Mouse (Mus musculus) CH12.LX (cell line): Measurements from ENCODE around the gene Ccdc57. TPM values are rescaled to one million over a fixed set of nuclear protein-coding genes. Genes with fewer than 3 reads are reported as not detected.

ENCODE experiments used
- DNase-seq: peaks from one replicate; pipeline ENCODE4 v3.0.0-alpha.2; 2013; ENCODE audit errors: extremely low read depth
- H3K27ac ChIP-seq: 2 replicates; pipeline ENCODE4 v1.5.1; 2012; ENCODE audit warnings: low read depth, mild to moderate bottlenecking, control low read depth, moderate library complexity; ENCODE audit not compliant: insufficient read depth
- H3K27me3 ChIP-seq: replicated peaks from 2 replicates; pipeline ENCODE3; 2012; ENCODE audit warnings: inconsistent platforms
- H3K36me3 ChIP-seq, 2 experiments: replicated peaks in 1 of 2; 2 replicates each; pipeline versions ENCODE3 to v1.6.1; 2012; ENCODE audit warnings: inconsistent platforms in 1 of 2, low read length in 1 of 2, mild to moderate bottlenecking in 1 of 2, mixed read lengths in 1 of 2, moderate library complexity in 1 of 2; ENCODE audit not compliant: control insufficient read depth in 1 of 2, insufficient read depth in 1 of 2
- H3K4me1 ChIP-seq, 2 experiments: 2 replicates each; pipeline ENCODE4 v1.6.1; 2012; ENCODE audit warnings: inconsistent platforms in 1 of 2, moderate library complexity in 1 of 2; ENCODE audit not compliant: insufficient read depth in 2 of 2, control insufficient read depth in 1 of 2
- H3K4me2 ChIP-seq: 2 replicates; pipeline ENCODE4 v1.6.1; 2012; ENCODE audit warnings: low read depth, mild to moderate bottlenecking, control low read depth; ENCODE audit not compliant: poor library complexity, insufficient read depth, severe bottlenecking
- H3K4me3 ChIP-seq, 3 experiments: fragments of 150-350 bp in 1 of 3; sonication (generic) in 1 of 3; replicated peaks in 1 of 3; 2 replicates each; pipeline versions ENCODE3 to v1.5.1; 2011 to 2012; ENCODE audit warnings: low read depth in 2 of 3, low read length in 2 of 3, mild to moderate bottlenecking in 2 of 3, moderate library complexity in 2 of 3, control low read depth in 1 of 3, improper control_type of control experiment in 1 of 3, inconsistent platforms in 1 of 3, mixed read lengths in 1 of 3; ENCODE audit not compliant: poor library complexity in 1 of 3
- H3K79me2 ChIP-seq: replicated peaks from 2 replicates; pipeline ENCODE4 v1.6.1; 2012; ENCODE audit warnings: mild to moderate bottlenecking, moderate library complexity; ENCODE audit not compliant: control insufficient read depth, poor library complexity, insufficient read depth, severe bottlenecking; ENCODE audit errors: extremely low read depth
- H3K9ac ChIP-seq: 2 replicates; pipeline ENCODE4 v1.6.1; 2012; ENCODE audit warnings: low read depth, mild to moderate bottlenecking, control low read depth, moderate library complexity; ENCODE audit not compliant: insufficient read depth
- H3K9me3 ChIP-seq: replicated peaks from 2 replicates; pipeline ENCODE3; 2012; ENCODE audit warnings: low read length, inconsistent platforms, mixed read lengths
- BHLHE40 ChIP-seq: IDR thresholded peaks from 2 replicates; pipeline ENCODE4 v1.6.1; 2011; ENCODE audit warnings: mild to moderate bottlenecking, low read depth, low read length, improper control_type of control experiment
- CHD1 ChIP-seq: IDR thresholded peaks from 2 replicates; pipeline ENCODE4 v1.6.1; 2012; ENCODE audit warnings: low read depth, low read length, improper control_type of control experiment, inconsistent platforms
- CHD2 ChIP-seq: IDR thresholded peaks from 2 replicates; pipeline ENCODE4 v1.6.1; 2011; ENCODE audit warnings: low read length, improper control_type of control experiment
- CTCF ChIP-seq, 2 experiments: IDR thresholded peaks in 1 of 2; conservative IDR thresholded peaks in 1 of 2; 2 replicates each; pipeline ENCODE4 v1.5.1; 2011 to 2012; ENCODE audit warnings: low read depth in 2 of 2, low read length in 2 of 2, improper control_type of control experiment in 1 of 2, inconsistent platforms in 1 of 2, mild to moderate bottlenecking in 1 of 2, moderate library complexity in 1 of 2
- E2F4 ChIP-seq: IDR thresholded peaks from 2 replicates; pipeline ENCODE4 v1.6.1; 2011; ENCODE audit warnings: low read depth, low read length, improper control_type of control experiment; ENCODE audit not compliant: insufficient replicate concordance
- ELF1 ChIP-seq: IDR thresholded peaks from 2 replicates; pipeline ENCODE4 v1.6.1; 2014; ENCODE audit warnings: low read depth, mild to moderate bottlenecking, inconsistent platforms, low read length, improper control_type of control experiment
- EP300 ChIP-seq: IDR thresholded peaks from 2 replicates; pipeline ENCODE4 v1.6.1; 2011; ENCODE audit warnings: low read length, improper control_type of control experiment
- ETS1 ChIP-seq: conservative IDR thresholded peaks from 2 replicates; pipeline ENCODE4 v1.6.1; 2012; ENCODE audit warnings: low read depth, mild to moderate bottlenecking, inconsistent platforms, low read length, improper control_type of control experiment, moderate library complexity
- GABPA ChIP-seq: IDR thresholded peaks from 2 replicates; pipeline ENCODE4 v1.6.1; 2012; ENCODE audit warnings: low read depth, low read length, improper control_type of control experiment, inconsistent platforms; ENCODE audit not compliant: insufficient replicate concordance
- HCFC1 ChIP-seq: IDR thresholded peaks from 2 replicates; pipeline ENCODE4 v1.6.1; 2012; ENCODE audit warnings: low read depth, mild to moderate bottlenecking, inconsistent platforms, low read length, improper control_type of control experiment
- IRF4 ChIP-seq: IDR thresholded peaks from 2 replicates; pipeline ENCODE4 v1.6.1; 2014; ENCODE audit warnings: low read depth, mild to moderate bottlenecking, inconsistent platforms, low read length, improper control_type of control experiment
- JUN ChIP-seq: IDR thresholded peaks from 2 replicates; pipeline ENCODE4 v1.6.1; 2011; ENCODE audit warnings: low read depth, mild to moderate bottlenecking, low read length, improper control_type of control experiment, moderate library complexity; ENCODE audit not compliant: insufficient read depth
- JUND ChIP-seq: conservative IDR thresholded peaks from 2 replicates; pipeline ENCODE4 v1.6.1; 2011; ENCODE audit warnings: low read depth, low read length, improper control_type of control experiment
- KAT2A ChIP-seq: IDR thresholded peaks from 2 replicates; pipeline ENCODE4 v1.6.1; 2012; ENCODE audit warnings: low read length, improper control_type of control experiment, inconsistent platforms; ENCODE audit not compliant: insufficient replicate concordance
- MAFK ChIP-seq: IDR thresholded peaks from 2 replicates; pipeline ENCODE4 v1.6.1; 2011; ENCODE audit warnings: low read length, improper control_type of control experiment; ENCODE audit not compliant: insufficient replicate concordance
- MAX ChIP-seq: IDR thresholded peaks from 2 replicates; pipeline ENCODE4 v1.6.1; 2011; ENCODE audit warnings: low read length, improper control_type of control experiment
- MAZ ChIP-seq: IDR thresholded peaks from 2 replicates; pipeline ENCODE4 v1.6.1; 2012; ENCODE audit warnings: low read depth, mild to moderate bottlenecking, inconsistent platforms, low read length, improper control_type of control experiment, moderate library complexity
- MEF2A ChIP-seq: IDR thresholded peaks from 2 replicates; pipeline ENCODE4 v1.6.1; 2014; ENCODE audit warnings: low read depth, mild to moderate bottlenecking, inconsistent platforms, low read length, improper control_type of control experiment, borderline replicate concordance
- MXI1 ChIP-seq: IDR thresholded peaks from 2 replicates; pipeline ENCODE4 v1.6.1; 2011; ENCODE audit warnings: mild to moderate bottlenecking, low read depth, low read length, improper control_type of control experiment
- MYC ChIP-seq: IDR thresholded peaks from 2 replicates; pipeline ENCODE4 v1.6.1; 2011; ENCODE audit warnings: low read depth, mild to moderate bottlenecking, improper control_type of control experiment, low read length
- NELFE ChIP-seq: IDR thresholded peaks from 2 replicates; pipeline ENCODE4 v1.6.1; 2011; ENCODE audit warnings: low read depth, low read length, improper control_type of control experiment
- NRF1 ChIP-seq: IDR thresholded peaks from 2 replicates; pipeline ENCODE4 v1.6.1; 2014; ENCODE audit warnings: low read depth, mild to moderate bottlenecking, inconsistent platforms, low read length, improper control_type of control experiment, moderate library complexity
- PAX5 ChIP-seq: IDR thresholded peaks from 2 replicates; pipeline ENCODE4 v1.6.1; 2012; ENCODE audit warnings: low read length, inconsistent platforms, mixed read lengths
- POLR2A ChIP-seq: IDR thresholded peaks from 2 replicates; pipeline ENCODE4 v1.6.1; 2011; ENCODE audit warnings: low read depth, mild to moderate bottlenecking, improper control_type of control experiment, low read length
- POLR2AphosphoS2 ChIP-seq: IDR thresholded peaks from 2 replicates; pipeline ENCODE4 v1.6.1; 2011; ENCODE audit warnings: low read depth, low read length, improper control_type of control experiment
- RAD21 ChIP-seq: IDR thresholded peaks from 2 replicates; pipeline ENCODE4 v1.6.1; 2011; ENCODE audit warnings: low read depth, mild to moderate bottlenecking, low read length, improper control_type of control experiment, moderate library complexity
- RCOR1 ChIP-seq: conservative IDR thresholded peaks from 2 replicates; pipeline ENCODE4 v1.6.1; 2012; ENCODE audit warnings: low read depth, mild to moderate bottlenecking, inconsistent platforms, low read length, improper control_type of control experiment
- SIN3A ChIP-seq: IDR thresholded peaks from 2 replicates; pipeline ENCODE4 v1.6.1; 2012; ENCODE audit warnings: low read length, improper control_type of control experiment, inconsistent platforms
- SMC3 ChIP-seq: IDR thresholded peaks from 2 replicates; pipeline ENCODE4 v1.6.1; 2011; ENCODE audit warnings: low read depth, low read length, improper control_type of control experiment
- TBP ChIP-seq: conservative IDR thresholded peaks from 2 replicates; pipeline ENCODE4 v1.6.1; 2011; ENCODE audit warnings: low read depth, low read length, improper control_type of control experiment
- TCF12 ChIP-seq: IDR thresholded peaks from 2 replicates; pipeline ENCODE4 v1.6.1; 2014; ENCODE audit warnings: low read depth, mild to moderate bottlenecking, inconsistent platforms, low read length, improper control_type of control experiment
- UBTF ChIP-seq: IDR thresholded peaks from 2 replicates; pipeline ENCODE4 v1.6.1; 2012; ENCODE audit warnings: low read depth, mild to moderate bottlenecking, inconsistent platforms, low read length, improper control_type of control experiment, moderate library complexity
- USF1 ChIP-seq: IDR thresholded peaks from 2 replicates; pipeline ENCODE4 v1.6.1; 2014; ENCODE audit warnings: low read depth, mild to moderate bottlenecking, inconsistent platforms, low read length, improper control_type of control experiment
- USF2 ChIP-seq: conservative IDR thresholded peaks from 2 replicates; pipeline ENCODE4 v1.6.1; 2011; ENCODE audit warnings: low read depth, low read length, improper control_type of control experiment
- ZC3H11A ChIP-seq: IDR thresholded peaks from 2 replicates; pipeline ENCODE4 v1.6.1; 2012; ENCODE audit warnings: low read depth, mild to moderate bottlenecking, inconsistent platforms, low read length, improper control_type of control experiment
- ZKSCAN1 ChIP-seq: IDR thresholded peaks from 2 replicates; pipeline ENCODE4 v1.6.1; 2012; ENCODE audit warnings: low read depth, inconsistent platforms, low read length, improper control_type of control experiment, borderline replicate concordance
- ZMIZ1 ChIP-seq: IDR thresholded peaks from 2 replicates; pipeline ENCODE4 v1.6.1; 2012; ENCODE audit warnings: low read depth, mild to moderate bottlenecking, inconsistent platforms, low read length, improper control_type of control experiment
- ZNF384 ChIP-seq: IDR thresholded peaks from 2 replicates; pipeline ENCODE4 v1.6.1; 2012; ENCODE audit warnings: low read depth, low read length, improper control_type of control experiment, inconsistent platforms
- dilution Hi-C: fragments of 300-500 bp; cut with MboI; formaldehyde crosslinking; loops from 2 replicates; pipeline ENCODE4 v1.14.3; 2020; ENCODE audit warnings: low sequenced_read_pairs; ENCODE audit not compliant: extremely low pct_unique_long_range_greater_than_20kb, extremely low pct_ligation_motif_present
- in situ Hi-C: fragments of 300-500 bp; cut with MboI; formaldehyde crosslinking; loops from 3 replicates; pipeline ENCODE4 v1.14.3; 2019; ENCODE audit warnings: low sequenced_read_pairs, low pct_ligation_motif_present, low pct_unique_long_range_greater_than_20kb, mixed read lengths
- polyA plus RNA-seq: library from polyadenylated mRNA; unstranded; fragments of >175 nt; gene quantifications from 2 replicates; pipeline ENCODE4 v1.2.1, GENCODE M21; 2012; ENCODE audit warnings: low read depth; ENCODE audit not compliant: insufficient read length
- total RNA-seq, 2 experiments: library from RNA; depleted of rRNA; stranded (reverse); fragments of 300-350 nt in 1 of 2; fragments of >200 nt in 1 of 2; gene quantifications; 2 replicates each; pipeline ENCODE4 v1.2.3; 2012 to 2014

Gene Ccdc57
- total RNA-seq (2012; rRNA removed), result 4.6 and 5.4 TPM in 2 replicates
- 2.3 and 2.7 TPM in 2 replicates for total RNA-seq (2014; rRNA removed)
- 6.0 and 6.2 TPM in 2 replicates for polyA plus RNA-seq

GRCm38 (mm10) chr11:120932564-120933398 is at the start of gene Ccdc57:
TSS of gene Ccdc57 (minus strand) at chr11:120932872.
- Histone ChIP-seq H3K36me3 (peaks cover 0 to 27% of the 10 kb centered on the region in 2 experiments), H3K79me2 (no peaks in the 10 kb centered on the region), H3K4me2 (peak within 1 kb of the TSS; percentile 98), H3K27ac (no peak within 1 kb of the TSS), H3K4me1 (peaks cover 6 to 12% of the 10 kb centered on the region in 2 experiments; a peak in 3 of 4 replicates), H3K9ac (peak within 1 kb of the TSS; percentile 77)
- in situ Hi-C loops, result no loop called here
- no peak for TF ChIP-seq USF1
- TF ChIP-seq ZMIZ1, result peak; percentile 87
- peak; percentile 97 for TF ChIP-seq HCFC1
- TF ChIP-seq ZKSCAN1, result no peak
- peak; percentile 99 for TF ChIP-seq MXI1
- peak; percentile 57; the same call in 1 of the 2 replicates for TF ChIP-seq E2F4
- no peak for TF ChIP-seq EP300
- TF ChIP-seq CHD1, result 0 out of 2 replicates have a peak, but pooled peaks have one; percentile 28
- TF ChIP-seq JUN, result no peak
- peak; percentile 82 for TF ChIP-seq POLR2A
- no peak for TF ChIP-seq PAX5
- peak; percentile 90 for TF ChIP-seq MAZ
- TF ChIP-seq MAFK, result no peak
- no peak for TF ChIP-seq JUND
- no peak for TF ChIP-seq ZC3H11A
- no peak for TF ChIP-seq ZNF384
- TF ChIP-seq RCOR1, result 0 out of 2 replicates have a peak, but pooled peaks have one; percentile 54
- TF ChIP-seq GABPA, result peak; percentile 53; the same call in 1 of the 2 replicates
- TF ChIP-seq ELF1, result peak; percentile 85
- TF ChIP-seq MAX, result peak; percentile 84
- TF ChIP-seq RAD21, result no peak
- TF ChIP-seq BHLHE40, result no peak; the same call in 1 of the 2 replicates
- peak; percentile 86; the same call in 1 of the 2 replicates for TF ChIP-seq UBTF
- peak; percentile 64 for TF ChIP-seq NELFE
- TF ChIP-seq SIN3A, result peak; percentile 100
- no peak for TF ChIP-seq CTCF (conservative IDR thresholded peaks at IDR 0.05 in 1 of 2, IDR thresholded peaks at IDR 0.05 in 1 of 2; ENCODE audit: low read depth in 2 of 2, low read length in 2 of 2)
- peak; percentile 81; the same call in 1 of the 2 replicates for TF ChIP-seq CHD2
- TF ChIP-seq IRF4, result peak; percentile 88
- peak; percentile 86 for TF ChIP-seq MYC
- no peak for TF ChIP-seq SMC3
- peak; percentile 83 for TF ChIP-seq TBP
- peak; percentile 93 for TF ChIP-seq KAT2A
- TF ChIP-seq POLR2AphosphoS2, result no peak
- peak; percentile 63 for TF ChIP-seq NRF1
- TF ChIP-seq MEF2A, result peak; percentile 91
- TF ChIP-seq USF2, result no peak
- peak; percentile 94 for TF ChIP-seq TCF12
- TF ChIP-seq ETS1, result no peak
- TF ChIP-seq, all 38 proteins: peak for 22
- Histone ChIP-seq H3K9me3 (peaks cover 16% of the 10 kb centered on the region), H3K27me3 (no peaks in the 10 kb centered on the region), H3K4me3 (peak within 1 kb of the TSS; percentile 74 to 92 (median 81))
- dilution Hi-C loops, result no loop called here
- peak; percentile 96 for DNase-seq
